Comparison of ENCODE assay signal across 8 mouse cellular contexts in the genomic region with DNA sequence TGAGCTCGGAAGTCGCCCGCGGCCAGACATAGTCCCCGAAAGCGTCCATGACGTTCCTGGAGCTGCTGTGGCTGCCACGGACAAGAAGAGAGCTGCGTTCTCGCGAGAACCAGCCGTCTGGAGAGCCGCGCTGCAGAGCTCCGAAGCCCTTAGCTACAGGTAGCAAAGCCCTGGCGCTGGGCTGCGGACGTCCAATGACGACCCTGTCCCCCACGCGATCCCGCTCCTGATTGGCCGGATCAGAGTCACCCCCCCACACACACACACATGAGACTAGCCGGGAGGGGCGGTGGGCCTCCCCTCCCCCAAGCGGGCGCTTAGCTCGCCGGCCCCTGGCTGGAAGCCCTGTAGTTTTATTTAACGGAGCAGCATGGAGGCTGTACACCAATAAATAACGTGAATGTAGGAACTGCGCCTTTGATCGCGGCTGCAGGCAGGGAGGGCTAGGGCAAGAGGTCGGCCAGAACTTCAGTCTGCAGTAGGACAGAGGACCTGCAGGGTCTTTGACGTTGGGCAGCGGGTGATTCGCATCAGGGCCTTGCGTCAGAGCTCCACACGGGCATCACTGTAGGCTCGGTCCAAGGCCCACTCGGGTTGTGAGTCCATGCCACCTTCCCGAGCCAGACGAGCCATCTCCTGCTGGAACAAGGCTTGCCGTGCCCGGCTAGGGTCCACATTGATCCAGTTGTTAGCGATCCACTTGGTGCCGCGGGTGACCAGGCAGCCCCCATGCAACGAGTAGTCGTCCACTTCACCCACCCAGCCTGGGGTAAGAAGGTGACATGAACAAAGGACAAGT. TPM values are rescaled to one million over a fixed set of nuclear protein-coding genes. Genes with fewer than 3 reads are reported as not detected.
DNase-seq lines count a peak whose midpoint lies in the region; ATAC-seq and TF ChIP-seq lines count a peak whose summit lies in the region.

A gene (minus strand): TSS at position 195 of the 799 bp plus-strand sequence.

- peaks cover 6 to 37% of the 10 kb centered on the region in 2 experiments; a peak in 3 of 4 replicates for H3K4me1 ChIP-seq in ES-E14 (ENCODE audit: control insufficient read depth in 2 of 2, insufficient read depth in 2 of 2, low read length in 2 of 2, poor library complexity in 1 of 2)
- peaks cover 52% of the 10 kb centered on the region for H3K4me1 ChIP-seq in forebrain, embryonic 15.5 days
- H3K4me1 ChIP-seq in lung, adult 2 months (ENCODE audit: control insufficient read depth, insufficient read depth, low read length), result peaks cover 4% of the 10 kb centered on the region
- peaks cover 52% of the 10 kb centered on the region for H3K4me1 ChIP-seq in olfactory bulb, adult 2 months (ENCODE audit: control insufficient read depth, insufficient read depth, low read length)
- peaks cover 19% of the 10 kb centered on the region for H3K4me1 ChIP-seq in thymus, adult 2 months (replicated peaks; ENCODE audit: control insufficient read depth, insufficient read depth, low read length)

- H3K27ac ChIP-seq in ES-E14 (ENCODE audit: insufficient read depth, low read depth, low read length, poor library complexity, severe bottlenecking), result peak within 1 kb of the TSS; percentile 86
- H3K27ac ChIP-seq in forebrain, embryonic 15.5 days (replicated peaks), result peak within 1 kb of the TSS; percentile 88
- peak within 1 kb of the TSS; percentile 91 for H3K27ac ChIP-seq in olfactory bulb, adult 2 months (ENCODE audit: insufficient read depth, low read depth, low read length)
- peak within 1 kb of the TSS; percentile 27 for H3K27ac ChIP-seq in thymus, adult 2 months (ENCODE audit: control insufficient read depth, insufficient read depth, low read length)

- TF ChIP-seq POLR2A in lung, adult 2 months (IDR thresholded peaks at IDR 0.05; ENCODE audit: borderline replicate concordance, extremely low read depth, low read depth, low read length), result peak; percentile 74; the same call in 1 of the 2 replicates
- TF ChIP-seq POLR2A in olfactory bulb, adult 2 months (IDR thresholded peaks at IDR 0.05; ENCODE audit: insufficient read depth, low read depth, low read length), result peak; percentile 81
- TF ChIP-seq POLR2A in thymus, adult 2 months (IDR thresholded peaks at IDR 0.05; ENCODE audit: control insufficient read depth, extremely low read depth, insufficient read depth, low read length, poor library complexity), result peak; percentile 75

- no peak for TF ChIP-seq CTCF in lung, adult 2 months (IDR thresholded peaks at IDR 0.05; ENCODE audit: insufficient read depth, low read length)
- no peak for TF ChIP-seq CTCF in olfactory bulb, adult 2 months (IDR thresholded peaks at IDR 0.05; ENCODE audit: insufficient read depth, low read depth, low read length)
- peak; percentile 61; the same call in 1 of the 2 replicates for TF ChIP-seq CTCF in thymus, adult 2 months (IDR thresholded peaks at IDR 0.05; ENCODE audit: borderline replicate concordance, control insufficient read depth, extremely low read depth, insufficient read depth, low read length, poor library complexity)

- H3K9me3 ChIP-seq in ES-E14 (ENCODE audit: control insufficient read depth, insufficient read depth, low read depth, low read length), result no peaks in the 10 kb centered on the region
- no peaks in the 10 kb centered on the region for H3K9me3 ChIP-seq in forebrain, embryonic 15.5 days

- ATAC-seq in forebrain, embryonic 15.5 days (replicated peaks), result peak; percentile 97

- peak within 1 kb of the TSS; percentile 62 for H3K4me2 ChIP-seq in forebrain, embryonic 15.5 days (replicated peaks)

- peaks cover 9% of the 10 kb centered on the region for H3K36me3 ChIP-seq in ES-E14 (ENCODE audit: control insufficient read depth, insufficient read depth, low read length, poor library complexity, severe bottlenecking)
- peaks cover 6% of the 10 kb centered on the region for H3K36me3 ChIP-seq in forebrain, embryonic 15.5 days
- no peaks in the 10 kb centered on the region for H3K36me3 ChIP-seq in thymus, adult 2 months (ENCODE audit: control insufficient read depth, insufficient read depth, low read length)

- peak within 1 kb of the TSS; percentile 96 for H3K9ac ChIP-seq in ES-E14 (ENCODE audit: insufficient read depth, low read depth, low read length, poor library complexity, severe bottlenecking)
- peak within 1 kb of the TSS; percentile 75 for H3K9ac ChIP-seq in forebrain, embryonic 15.5 days (replicated peaks)

- H3K4me3 ChIP-seq in ES-E14 (ENCODE audit: insufficient read depth in 1 of 2, low read depth in 1 of 2, low read length in 2 of 2, poor library complexity in 1 of 2, severe bottlenecking in 1 of 2), result peak within 1 kb of the TSS; percentile 76 to 96
- peak within 1 kb of the TSS; percentile 60 for H3K4me3 ChIP-seq in forebrain, embryonic 15.5 days
- peak within 1 kb of the TSS; percentile 81 for H3K4me3 ChIP-seq in lung, adult 2 months (replicated peaks; ENCODE audit: extremely low read depth, low read depth, low read length)
- H3K4me3 ChIP-seq in olfactory bulb, adult 2 months (ENCODE audit: insufficient read depth, low read depth, low read length), result peak within 1 kb of the TSS; percentile 90
- peak within 1 kb of the TSS; percentile 63 for H3K4me3 ChIP-seq in thymus, adult 2 months (ENCODE audit: control insufficient read depth, insufficient read depth, low read length)

- in situ Hi-C loops in ES-E14 (cut with MboI; ENCODE audit: low sequenced_read_pairs in 2 of 2, unreplicated experiment in 2 of 2), result no loop called here

- H3K27me3 ChIP-seq in forebrain, embryonic 15.5 days, result no peaks in the 10 kb centered on the region
- no peaks in the 10 kb centered on the region for H3K27me3 ChIP-seq in thymus, adult 2 months (ENCODE audit: control insufficient read depth, insufficient read depth, low read length)

- WGBS in forebrain, embryonic 15.5 days, result 4% methylated on average over 51 of the region's 51 CpGs
- 5% methylated on average over 51 of the region's 51 CpGs for WGBS in lung, adult 2 months
- WGBS in olfactory bulb, adult 2 months, result 4% methylated on average over 51 of the region's 51 CpGs
- 12% methylated on average over 51 of the region's 51 CpGs for WGBS in thymus, adult 2 months

- peak; percentile 89 for DNase-seq in ES-E14 (ENCODE audit: low read depth, low spot score)
- peak; percentile 96 for DNase-seq in cerebellum, adult 11-12 months
- DNase-seq in heart, postnatal 25 days (ENCODE audit: low spot score), result peak; percentile 88
- peak; percentile 82 to 83 for DNase-seq in layer of hippocampus, adult 18-20 months (ENCODE audit: low spot score in 2 of 2)
- peak; percentile 83 for DNase-seq in lung, adult 2 months
- peak; percentile 91 for DNase-seq in thymus, adult 2 months

- intact Hi-C loops in heart, postnatal 25 days (cut with DNase I), result no loop called here

TF ChIP-seq in ES-E14, 5 proteins besides CTCF, POLR2A, EP300 and RAD21:
- TF ChIP-seq CHD2 (IDR thresholded peaks at IDR 0.05; ENCODE audit: low read depth, low read length), result peak; percentile 99
- TF ChIP-seq HCFC1 (IDR thresholded peaks at IDR 0.05; ENCODE audit: borderline replicate concordance, insufficient read depth, low read length), result no peak; the same call in 1 of the 2 replicates

RNA-seq across cellular contexts. Expression of the gene that starts here (rescaled TPM):
- total RNA-seq in ES-E14 (2012; rRNA removed), result 56.9 and 78.8 TPM in 2 replicates
- polyA plus RNA-seq in forebrain, embryonic 15.5 days (2015; fragmentation: Nextera tagmentation; extraction: Ambion mirVana), result 219 and 235 TPM in 2 replicates
- total RNA-seq in heart, postnatal 25 days (2021), result 10 to 100 TPM; 14.3 to 16.1 TPM
- 100 to 1,000 TPM; 112 to 123 TPM for total RNA-seq in layer of hippocampus, adult 18-20 months (2021)
- 58.7 and 67.6 TPM in 2 replicates for polyA plus RNA-seq in lung, adult 2 months (2012; rRNA removed)
- polyA plus RNA-seq in olfactory bulb, adult 2 months (2012; ENCODE audit: insufficient read depth, insufficient read length, low replicate concordance, missing spikeins), result 73.0 TPM in 1 of 2 replicates, not detected in the other
- polyA plus RNA-seq in thymus, adult 2 months (2012; rRNA removed), result 106 and 112 TPM in 2 replicates

Comparison
In these comparisons a context has a peak if more than half of its experiments do, and no peak if none do; other contexts are left out.
1. Peak in every context shown above with its lines: DNase-seq, ATAC-seq, H3K4me3 ChIP-seq and H3K27ac ChIP-seq.
2. H3K27ac ChIP-seq: peak in every context shown above with its lines; median percentile 91 in olfactory bulb, adult 2 months; 88 in forebrain, embryonic 15.5 days; 86 in ES-E14; 27 in thymus, adult 2 months.